Mouse (Mus musculus) neural tube, embryonic 14.5 days (tissue): ENCODE data around the gene Oosp2. TPM values are rescaled to one million over a fixed set of nuclear protein-coding genes. Genes with fewer than 3 reads are reported as not detected.

Experiments
- ATAC-seq: fragments of 200-750 bp; cut with Nextera tagmentation; 2 replicates; pipeline ENCODE4 v1.8.0; 2017; ENCODE audit warnings: low read depth, mild to moderate bottlenecking, moderate TSS enrichment, moderate library complexity
- H3K27ac ChIP-seq: fragments of 300-500 bp; sonication (generic); 2 replicates; pipeline ENCODE4 v1.5.1; 2014; ENCODE audit warnings: low read depth, mild to moderate bottlenecking, control low read depth, low read length, moderate library complexity, mixed read lengths
- H3K27me3 ChIP-seq: fragments of 300-500 bp; sonication (generic); 2 replicates; pipeline ENCODE4 v1.6.1; 2014; ENCODE audit warnings: low read length; ENCODE audit not compliant: control insufficient read depth, insufficient read depth
- H3K36me3 ChIP-seq: fragments of 300-500 bp; sonication (generic); 2 replicates; pipeline ENCODE4 v1.6.1; 2014; ENCODE audit warnings: low read length, mixed read lengths; ENCODE audit not compliant: control insufficient read depth, insufficient read depth
- H3K4me1 ChIP-seq: fragments of 300-500 bp; sonication (generic); 2 replicates; pipeline ENCODE4 v1.6.1; 2014; ENCODE audit warnings: low read length; ENCODE audit not compliant: control insufficient read depth, insufficient read depth
- H3K4me2 ChIP-seq: fragments of 300-500 bp; sonication (generic); 2 replicates; pipeline ENCODE4 v1.6.1; 2014; ENCODE audit warnings: mild to moderate bottlenecking, low read depth, low read length, control low read depth
- H3K4me3 ChIP-seq: fragments of 300-500 bp; sonication (generic); 2 replicates; pipeline ENCODE4 v1.5.1; 2014; ENCODE audit warnings: low read depth, low read length, control low read depth, mixed read lengths
- H3K9ac ChIP-seq: fragments of 300-500 bp; sonication (generic); replicated peaks from 2 replicates; pipeline ENCODE4 v1.6.1; 2014; ENCODE audit warnings: low read depth, mild to moderate bottlenecking, control low read depth, low read length, mixed read lengths
- H3K9me3 ChIP-seq: fragments of 300-500 bp; sonication (generic); 2 replicates; pipeline ENCODE4 v1.6.1; 2016; ENCODE audit warnings: low read length; ENCODE audit not compliant: control insufficient read depth
- WGBS: fragments of 180-500 bp; shearing (Covaris S2); extraction: QIAGEN DNeasy Blood & Tissue Kit; methylation state at CpG from one replicate; pipeline ENCODE4 v1.1.7; 2014; 5-methylcytosine and 5-hydroxymethylcytosine counted together
- polyA plus RNA-seq: library from polyadenylated mRNA; unstranded; fragments of >200 nt; fragmentation: Nextera tagmentation; extraction: Ambion mirVana; gene quantifications from 2 replicates; pipeline ENCODE4 v1.2.1, GENCODE M21; 2014

The Oosp2 gene
- polyA plus RNA-seq: not detected in 2 replicates

DNA sequence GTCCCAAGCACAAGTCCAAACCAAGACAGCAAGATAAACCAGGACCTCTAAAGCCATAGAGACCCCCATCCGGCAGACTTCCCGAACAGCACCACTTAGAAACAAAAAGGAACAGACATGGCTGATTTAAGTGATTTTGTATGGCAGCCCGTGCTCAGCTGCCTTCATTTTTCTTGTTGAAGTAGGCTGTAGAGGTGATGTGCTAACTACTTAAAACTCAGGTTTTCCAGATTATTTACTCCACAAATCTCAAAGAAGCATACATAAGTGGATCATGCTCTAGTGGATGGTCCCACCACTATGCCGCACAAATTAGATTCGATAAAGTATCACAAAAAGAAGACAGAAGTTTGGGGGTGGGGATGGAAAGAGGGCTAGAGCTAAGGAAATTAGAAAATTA is at the start of gene Oosp2:
Oosp2 (minus strand) TSS at position 101 of the 400 bp plus-strand sequence.
- WGBS: 84% methylated on average over 5 of the region's 5 CpGs
- H3K9ac ChIP-seq: no peak within 1 kb of the TSS
- no peak within 1 kb of the TSS for H3K27ac ChIP-seq
- H3K9me3 ChIP-seq: no peaks in the 10 kb centered on the region
- no peaks in the 10 kb centered on the region for H3K27me3 ChIP-seq
- ATAC-seq: no peak
- H3K4me3 ChIP-seq: no peak within 1 kb of the TSS
- H3K36me3 ChIP-seq: no peaks in the 10 kb centered on the region
- H3K4me1 ChIP-seq: no peaks in the 10 kb centered on the region
- no peak within 1 kb of the TSS for H3K4me2 ChIP-seq

DNA sequence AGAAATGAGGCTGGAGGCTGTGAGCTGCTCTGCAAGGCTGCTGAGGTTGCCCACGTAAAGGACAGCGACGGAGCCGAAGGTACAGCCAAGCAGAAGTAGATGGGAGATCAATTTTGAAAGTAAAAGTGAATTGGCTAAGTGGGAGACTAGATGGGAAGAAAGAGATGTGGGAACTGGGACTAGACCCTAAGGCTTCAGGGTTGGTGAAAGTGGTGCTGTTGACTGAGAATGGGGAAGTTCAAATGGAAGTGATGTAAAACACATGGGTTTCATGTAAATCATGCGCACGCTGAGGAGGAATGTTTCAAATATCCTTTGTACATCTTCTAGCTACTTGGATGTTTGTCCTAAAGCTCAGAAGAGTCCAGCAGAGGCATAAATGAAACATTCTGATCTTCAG is 38.0 kb upstream of the Oosp2 start:
- H3K36me3 ChIP-seq: no peaks in the 10 kb centered on the region
- no peak overlapping the region for H3K27ac ChIP-seq
- H3K9me3 ChIP-seq: no peaks in the 10 kb centered on the region
- no peak overlapping the region for H3K4me2 ChIP-seq
- H3K4me3 ChIP-seq: no peak overlapping the region
- no peak for ATAC-seq
- H3K9ac ChIP-seq: no peak overlapping the region
- no peaks in the 10 kb centered on the region for H3K4me1 ChIP-seq
- H3K27me3 ChIP-seq: no peaks in the 10 kb centered on the region
- 95% methylated on average over 6 of the region's 6 CpGs for WGBS

DNA sequence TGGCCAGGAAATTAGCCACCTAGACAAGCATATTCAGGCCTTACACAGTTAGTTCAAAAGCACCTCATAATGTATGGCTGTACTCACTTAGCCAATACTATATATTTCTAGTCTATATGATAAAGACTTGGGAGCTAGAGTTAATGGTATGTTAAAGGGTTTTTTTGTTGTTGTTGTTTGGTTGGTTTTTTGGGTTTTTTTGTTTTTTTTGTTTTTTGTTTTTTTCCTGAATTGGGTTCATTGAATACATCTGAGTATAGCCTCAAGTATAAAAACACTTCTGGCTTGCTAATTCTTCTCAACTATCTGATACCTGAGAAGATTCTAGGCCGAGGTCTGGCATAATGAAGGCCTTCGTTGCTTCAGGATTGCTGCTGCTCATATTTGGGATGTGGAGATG is 36.4 kb upstream of the Oosp2 start, which contains the start of gene Oosp3:
Oosp3 (plus strand) TSS at position 301 of the 400 bp plus-strand sequence.
- Histone ChIP-seq H3K4me2 (no peak within 1 kb of the TSS), H3K4me1 (no peaks in the 10 kb centered on the region), H3K9me3 (no peaks in the 10 kb centered on the region), H3K4me3 (no peak within 1 kb of the TSS), H3K9ac (no peak within 1 kb of the TSS), H3K36me3 (no peaks in the 10 kb centered on the region), H3K27ac (no peak within 1 kb of the TSS), H3K27me3 (no peaks in the 10 kb centered on the region)
- 85% methylated on average over 2 of the region's 2 CpGs for WGBS
- ATAC-seq: no peak

DNA sequence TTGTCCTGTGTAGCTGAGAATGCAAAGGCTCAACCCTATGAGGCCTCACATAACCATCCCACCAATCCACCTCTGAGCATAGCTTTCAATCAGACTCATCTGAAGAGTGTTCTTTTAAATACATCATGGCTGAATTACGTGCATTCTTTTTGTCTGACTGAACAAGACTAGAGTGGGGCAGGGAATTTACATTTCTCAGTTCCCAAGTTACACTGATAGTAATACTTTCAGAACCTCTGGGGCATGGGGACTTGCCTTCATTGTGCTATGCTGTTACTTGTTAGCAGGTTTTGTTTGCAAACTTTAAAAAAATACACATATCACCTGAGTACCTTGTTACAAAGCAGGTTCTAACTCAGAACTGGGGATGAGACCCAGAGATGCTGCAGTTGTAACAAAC is 31.1 kb upstream of the Oosp2 start:
- WGBS: 72% methylated on average over 1 of the region's 1 CpGs
- Histone ChIP-seq H3K4me1 (no peaks in the 10 kb centered on the region), H3K9ac (no peak overlapping the region), H3K27ac (no peak overlapping the region), H3K9me3 (no peaks in the 10 kb centered on the region), H3K27me3 (no peaks in the 10 kb centered on the region), H3K4me3 (no peak overlapping the region), H3K36me3 (no peaks in the 10 kb centered on the region), H3K4me2 (no peak overlapping the region)
- no peak for ATAC-seq

DNA sequence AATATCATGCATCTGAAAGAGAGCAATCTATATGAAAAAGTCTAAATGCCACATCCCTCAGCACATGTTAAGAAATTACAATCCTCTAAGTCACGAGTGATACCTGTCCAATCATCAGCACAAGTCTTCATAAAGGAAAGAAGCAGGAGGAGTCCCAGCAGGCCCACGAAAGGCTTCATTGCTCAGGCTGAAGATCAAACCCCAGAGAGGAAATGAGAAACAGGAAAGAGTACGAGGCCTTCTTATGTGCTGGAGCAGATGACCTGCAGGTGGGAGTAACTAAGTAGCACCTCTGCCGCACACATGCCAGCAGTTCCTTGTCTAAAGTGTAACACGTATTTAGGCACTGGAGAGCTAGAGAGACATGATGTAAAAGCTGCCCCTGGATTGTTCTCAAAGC is 30.5 kb upstream of the Oosp2 start, which contains the start of gene Oosp1:
Oosp1 (minus strand) TSS at position 312 of the 400 bp plus-strand sequence.
- Histone ChIP-seq H3K4me3 (no peak within 1 kb of the TSS), H3K4me1 (no peaks in the 10 kb centered on the region), H3K9ac (no peak within 1 kb of the TSS), H3K27me3 (no peaks in the 10 kb centered on the region), H3K9me3 (no peaks in the 10 kb centered on the region), H3K4me2 (no peak within 1 kb of the TSS), H3K27ac (no peak within 1 kb of the TSS), H3K36me3 (no peaks in the 10 kb centered on the region)
- no peak for ATAC-seq
- WGBS: 76% methylated on average over 5 of the region's 5 CpGs

DNA sequence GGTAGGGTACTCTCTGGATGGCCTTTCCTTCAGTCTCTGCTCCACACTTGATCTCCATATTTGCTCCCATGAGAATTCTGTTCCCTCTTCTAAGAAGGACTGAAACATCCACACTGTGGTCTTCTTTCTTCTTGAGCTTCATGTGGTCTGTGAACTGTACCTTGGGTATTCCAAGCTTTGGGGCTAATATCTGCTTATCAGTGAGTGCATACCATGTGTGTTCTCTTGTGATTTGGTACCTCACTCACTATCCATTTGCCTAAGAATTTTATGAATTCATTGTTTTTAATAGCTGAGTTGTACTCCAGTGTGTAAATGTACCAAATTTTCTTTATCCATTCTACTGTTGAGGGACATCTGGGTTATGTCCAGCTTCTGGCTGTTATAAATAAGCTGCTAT is 1.2 kb upstream of the Oosp2 start:
- no peak overlapping the region for H3K27ac ChIP-seq
- H3K36me3 ChIP-seq: no peaks in the 10 kb centered on the region
- no peak for ATAC-seq
- H3K9me3 ChIP-seq: no peaks in the 10 kb centered on the region
- H3K9ac ChIP-seq: no peak overlapping the region
- no peak overlapping the region for H3K4me2 ChIP-seq
- H3K4me1 ChIP-seq: no peaks in the 10 kb centered on the region
- no peak overlapping the region for H3K4me3 ChIP-seq
- H3K27me3 ChIP-seq: no peaks in the 10 kb centered on the region

DNA sequence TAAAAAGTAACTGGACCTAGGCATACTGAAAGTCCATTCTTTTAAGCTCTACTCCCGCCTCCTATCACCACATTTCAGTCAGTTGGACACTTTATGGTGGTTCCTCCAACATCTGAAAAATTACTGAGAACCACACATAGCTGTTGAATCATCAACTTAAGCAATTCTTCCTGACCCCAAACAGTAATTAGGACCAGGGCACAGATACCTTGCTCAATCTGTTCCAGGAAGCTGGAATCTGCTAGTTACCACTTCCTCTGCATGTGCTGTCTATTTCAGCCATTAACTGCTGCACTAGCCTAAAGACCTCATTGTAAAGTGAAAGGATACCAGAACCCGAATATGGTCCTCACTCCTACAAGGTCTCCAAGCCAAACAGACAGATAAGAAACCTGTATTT is 1.2 kb downstream of the Oosp2 start:
- no peak overlapping the region for H3K4me3 ChIP-seq
- H3K9ac ChIP-seq: no peak overlapping the region
- 79% methylated on average over 2 of the region's 2 CpGs for WGBS
- no peak overlapping the region for H3K27ac ChIP-seq
- no peaks in the 10 kb centered on the region for H3K9me3 ChIP-seq
- H3K27me3 ChIP-seq: no peaks in the 10 kb centered on the region
- no peaks in the 10 kb centered on the region for H3K36me3 ChIP-seq
- no peak overlapping the region for H3K4me2 ChIP-seq
- ATAC-seq: no peak
- no peaks in the 10 kb centered on the region for H3K4me1 ChIP-seq

DNA sequence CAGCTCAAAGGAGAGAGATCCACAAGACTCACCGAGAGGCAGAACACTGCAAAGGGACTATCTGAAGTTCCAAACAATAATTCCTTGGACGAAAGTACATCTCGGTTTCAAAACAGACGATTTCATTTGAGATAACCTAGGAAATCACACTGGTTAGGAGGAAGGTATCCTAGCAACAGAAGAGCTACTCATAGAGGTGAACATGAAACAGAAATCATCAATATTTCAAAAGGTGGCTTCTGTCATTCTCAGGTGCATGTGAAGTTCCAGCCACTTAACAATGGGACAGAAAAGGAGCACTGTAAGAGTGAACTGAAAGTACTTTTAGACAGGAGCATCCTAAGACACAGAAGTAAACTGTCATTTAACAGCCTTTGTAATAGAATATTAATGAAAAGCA is 10.8 kb downstream of the Oosp2 start:
- no peaks in the 10 kb centered on the region for H3K36me3 ChIP-seq
- H3K27me3 ChIP-seq: no peaks in the 10 kb centered on the region
- H3K4me3 ChIP-seq: no peak overlapping the region
- H3K4me1 ChIP-seq: no peaks in the 10 kb centered on the region
- no peak overlapping the region for H3K4me2 ChIP-seq
- no peaks in the 10 kb centered on the region for H3K9me3 ChIP-seq
- H3K9ac ChIP-seq: no peak overlapping the region
- H3K27ac ChIP-seq: no peak overlapping the region
- ATAC-seq: no peak
- 88% methylated on average over 4 of the region's 4 CpGs for WGBS

DNA sequence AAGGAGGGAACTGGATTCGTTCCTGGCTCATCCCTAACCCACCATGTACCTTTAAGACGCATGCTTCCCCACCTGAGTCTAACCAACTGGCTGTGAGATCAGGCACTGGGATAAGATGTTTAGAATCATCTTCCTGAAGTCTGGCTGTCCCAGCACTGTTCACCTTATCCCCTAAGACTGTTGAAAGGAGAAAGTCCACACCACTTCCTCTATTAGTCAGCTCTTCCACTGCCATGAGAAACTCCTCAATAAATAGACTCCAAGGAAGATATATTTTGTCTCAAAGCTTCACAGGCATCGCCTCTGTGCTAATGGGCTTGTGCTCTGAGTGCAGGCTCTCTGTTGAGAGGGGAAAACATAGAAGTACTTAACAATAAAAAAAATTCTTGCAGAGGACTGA is 14.2 kb downstream of the Oosp2 start:
- no peaks in the 10 kb centered on the region for H3K27me3 ChIP-seq
- H3K9me3 ChIP-seq: no peaks in the 10 kb centered on the region
- no peak overlapping the region for H3K4me3 ChIP-seq
- H3K4me1 ChIP-seq: no peaks in the 10 kb centered on the region
- no peak overlapping the region for H3K27ac ChIP-seq
- H3K9ac ChIP-seq: no peak overlapping the region
- no peak overlapping the region for H3K4me2 ChIP-seq
- H3K36me3 ChIP-seq: no peaks in the 10 kb centered on the region
- no peak for ATAC-seq
- WGBS: 78% methylated on average over 3 of the region's 3 CpGs

DNA sequence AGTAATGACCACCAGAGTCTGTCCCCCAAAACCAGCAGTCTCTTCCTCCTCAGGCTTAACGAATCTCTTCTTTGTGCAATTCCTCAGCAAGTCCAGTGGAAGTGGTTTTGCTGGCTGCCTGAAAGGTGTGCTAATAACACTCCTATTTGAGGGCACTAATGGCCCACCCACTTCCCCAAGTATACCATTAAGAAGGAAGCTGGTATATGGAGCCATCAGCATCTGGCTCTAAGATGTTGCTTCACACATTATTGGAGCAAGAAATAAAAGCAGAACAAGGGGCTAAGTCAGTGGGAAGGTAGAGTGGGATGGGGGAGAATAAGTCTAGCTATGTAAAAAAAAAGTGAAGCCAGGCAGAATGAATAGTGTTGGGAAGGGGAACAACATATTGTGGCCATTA is 19.6 kb downstream of the Oosp2 start, which contains the start of gene Ms4a3:
Ms4a3 (minus strand) TSS at position 120 of the 400 bp plus-strand sequence.
- ATAC-seq: no peak
- Histone ChIP-seq H3K4me1 (no peaks in the 10 kb centered on the region), H3K27me3 (no peaks in the 10 kb centered on the region), H3K27ac (no peak within 1 kb of the TSS), H3K36me3 (no peaks in the 10 kb centered on the region), H3K9me3 (no peaks in the 10 kb centered on the region), H3K4me2 (no peak within 1 kb of the TSS), H3K4me3 (no peak within 1 kb of the TSS), H3K9ac (no peak within 1 kb of the TSS)
- 71% methylated on average over 1 of the region's 1 CpGs for WGBS
